Mouse (Mus musculus) cortical plate, adult 2 months (tissue): ENCODE results near the gene Krt28. TPM values are rescaled to one million over a fixed set of nuclear protein-coding genes. Genes with fewer than 3 reads are reported as not detected.

Source experiments
- H3K27ac ChIP-seq: fragments of 200-500 bp; 2 replicates; pipeline ENCODE4 v1.5.1; 2012; ENCODE audit warnings: low read length, control low read depth, inconsistent platforms; ENCODE audit not compliant: insufficient read depth
- H3K4me1 ChIP-seq: fragments of 200-500 bp; 2 replicates; pipeline ENCODE4 v1.6.1; 2011; ENCODE audit warnings: low read length; ENCODE audit not compliant: control insufficient read depth, insufficient read depth
- H3K4me3 ChIP-seq: fragments of 200-500 bp; 2 replicates; pipeline ENCODE4 v1.5.1; 2011; ENCODE audit warnings: mild to moderate bottlenecking, low read length, control low read depth; ENCODE audit not compliant: insufficient read depth
- CTCF ChIP-seq: fragments of 200-500 bp; IDR thresholded peaks from 2 replicates; pipeline ENCODE4 v1.5.1; 2011; ENCODE audit warnings: mild to moderate bottlenecking, control low read depth, low read length; ENCODE audit not compliant: insufficient read depth; ENCODE audit errors: extremely low read depth
- POLR2A ChIP-seq: fragments of 200-500 bp; IDR thresholded peaks from 2 replicates; pipeline ENCODE4 v1.6.1; 2011; ENCODE audit warnings: mild to moderate bottlenecking, low read length, control low read depth; ENCODE audit not compliant: insufficient read depth; ENCODE audit errors: extremely low read depth
- polyA plus RNA-seq: library from polyadenylated mRNA; depleted of rRNA; stranded (reverse); fragments of >200 nt; gene quantifications from 2 replicates; pipeline ENCODE4 v1.2.3, GENCODE M21; 2012; rRNA removed

The Krt28 gene
- polyA plus RNA-seq, 1 experiment = 0.15 TPM

DNA sequence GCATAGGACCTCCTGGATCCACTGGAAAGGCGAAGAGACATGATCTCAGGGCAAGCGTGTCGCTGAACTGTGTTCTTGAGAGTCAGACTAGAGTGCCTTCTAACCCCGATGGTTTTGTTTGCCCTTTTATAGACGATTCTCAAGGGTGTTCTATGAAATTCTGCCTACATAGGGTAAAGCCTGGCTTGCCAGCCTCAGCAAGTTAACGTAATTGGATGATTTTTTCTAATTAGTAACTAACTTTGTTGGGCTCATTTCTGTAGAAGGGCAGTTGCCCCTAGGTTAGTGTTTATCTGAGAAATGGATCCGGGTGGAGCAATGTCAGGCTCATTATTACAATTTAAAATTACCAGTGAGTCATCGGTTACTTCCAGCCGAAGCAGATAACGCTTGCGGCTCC, 51.9 kb downstream of the Krt28 start, which contains the start of gene Krt25:
Gene Krt25, minus strand, starts transcription at position 101 of the 400 bp plus-strand sequence.
- Histone ChIP-seq H3K4me3 (no peak within 1 kb of the TSS), H3K4me1 (no peaks in the 10 kb centered on the region)
- TF ChIP-seq CTCF = no peak
- TF ChIP-seq POLR2A = no peak

DNA sequence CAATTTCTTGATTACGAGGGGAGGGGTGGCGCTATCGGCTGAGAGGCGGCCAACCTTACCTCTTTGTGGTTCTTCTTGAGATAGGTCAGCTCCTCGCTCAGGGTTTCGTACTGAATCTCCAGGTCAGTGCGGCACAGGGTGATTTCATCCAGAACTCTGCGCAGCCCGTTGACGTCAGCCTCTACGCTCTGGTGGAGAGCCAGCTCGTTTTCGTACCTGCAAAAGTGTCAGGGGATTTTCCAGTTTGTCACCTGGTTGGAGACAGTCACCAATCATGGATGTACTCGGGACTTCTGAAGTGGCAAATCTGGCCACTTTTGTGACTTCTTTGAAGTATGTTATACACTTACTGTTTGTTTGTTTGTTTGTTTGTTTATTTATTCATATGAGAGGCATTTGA, 53.6 kb downstream of the Krt28 start:
- H3K4me3 ChIP-seq = no peak overlapping the region
- TF ChIP-seq CTCF (no peak), POLR2A (no peak)
- H3K27ac ChIP-seq = no peak overlapping the region
- H3K4me1 ChIP-seq = no peaks in the 10 kb centered on the region

More for the DNA sequence above, 51.9 kb downstream of the Krt28 start, which contains the start of gene Krt25:
- no peak within 1 kb of the TSS for H3K27ac ChIP-seq

DNA sequence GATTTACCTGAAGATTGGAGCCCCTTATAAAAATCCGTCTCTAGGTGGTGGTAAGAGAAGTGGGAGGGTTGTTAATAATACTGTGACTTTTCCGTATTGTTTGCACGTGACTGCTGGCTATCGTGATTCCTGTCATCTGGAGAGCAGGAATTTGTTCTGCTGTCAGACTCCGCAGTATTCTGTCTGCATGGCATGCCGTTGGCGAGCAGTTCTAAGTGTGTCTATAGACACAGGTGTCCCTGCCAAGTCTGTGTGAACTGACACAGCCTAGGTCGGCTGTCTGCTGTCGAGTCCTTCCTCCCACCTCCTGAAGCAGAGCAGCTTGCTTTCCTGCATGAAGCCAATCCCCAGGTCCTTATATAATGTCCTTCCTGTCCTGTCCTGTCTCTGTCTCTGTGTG, 55.6 kb downstream of the Krt28 start:
- no peak overlapping the region for H3K27ac ChIP-seq
- no peak overlapping the region for H3K4me3 ChIP-seq
- no peak for TF ChIP-seq CTCF
- no peak for TF ChIP-seq POLR2A
- no peaks in the 10 kb centered on the region for H3K4me1 ChIP-seq

DNA sequence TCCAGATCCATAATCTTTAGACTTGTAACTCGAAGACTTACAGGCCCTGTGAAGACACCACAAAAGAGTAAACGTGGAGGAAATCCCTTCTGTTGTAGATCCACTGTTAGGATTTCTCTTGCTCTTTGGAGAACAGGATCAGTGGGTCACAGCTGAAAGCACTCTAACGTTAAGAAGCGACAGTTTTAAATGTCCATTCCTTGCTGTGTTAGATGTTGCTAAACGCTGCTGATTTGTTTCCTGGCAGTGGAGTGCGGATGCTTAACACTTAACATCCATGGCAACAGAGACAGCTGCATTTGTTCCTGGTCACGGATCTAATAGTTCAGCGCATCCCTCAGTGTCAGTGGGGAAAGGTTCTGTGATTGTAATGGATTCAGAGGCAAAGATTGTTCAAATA, 58.2 kb downstream of the Krt28 start:
- no peak overlapping the region for H3K27ac ChIP-seq
- no peak overlapping the region for H3K4me3 ChIP-seq
- TF ChIP-seq POLR2A (no peak), CTCF (no peak)

More for the DNA sequence above, 58.2 kb downstream of the Krt28 start:
- no peaks in the 10 kb centered on the region for H3K4me1 ChIP-seq

Other genes with a start within 250 kb of the Krt28 start
- 0.15 and 0.19 TPM in 2 replicates for gene Ccr7, start 219.8 kb downstream of the Krt28 start, polyA plus RNA-seq
- 60.6 and 69.0 TPM in 2 replicates for gene Smarce1, start 143.9 kb downstream of the Krt28 start, polyA plus RNA-seq
- gene Krt222, start 130.8 kb downstream of the Krt28 start, polyA plus RNA-seq = 25.1 and 27.0 TPM in 2 replicates
- gene Krt24, start 89.6 kb downstream of the Krt28 start, polyA plus RNA-seq = not detected in 2 replicates
- 0.04 TPM in 1 of 2 replicates, not detected in the other for gene Krt25, start 52.0 kb downstream of the Krt28 start, polyA plus RNA-seq
- gene Krt26, start 36.9 kb downstream of the Krt28 start, polyA plus RNA-seq = 0.04 TPM in 1 of 2 replicates, not detected in the other
- gene Krt27, start 23.8 kb downstream of the Krt28 start, polyA plus RNA-seq = not detected in 2 replicates
- gene Krt10, start 14.5 kb upstream of the Krt28 start, polyA plus RNA-seq = 10.5 and 12.9 TPM in 2 replicates
- gene Krt12, start 47.4 kb upstream of the Krt28 start, polyA plus RNA-seq = 16.4 and 16.9 TPM in 2 replicates
- 0.06 and 0.13 TPM in 2 replicates for gene Krt20, start 63.2 kb upstream of the Krt28 start, polyA plus RNA-seq
- gene Krt23, start 118.2 kb upstream of the Krt28 start, polyA plus RNA-seq = not detected in 2 replicates
- not detected in 2 replicates for gene Krt39, start 146.4 kb upstream of the Krt28 start, polyA plus RNA-seq
- gene Krt40, start 168.3 kb upstream of the Krt28 start, polyA plus RNA-seq = not detected in 2 replicates
- not detected in 2 replicates for gene Krtap3-3, start 176.0 kb upstream of the Krt28 start, polyA plus RNA-seq
- gene Krtap3-2, start 181.9 kb upstream of the Krt28 start, polyA plus RNA-seq = not detected in 2 replicates
- gene Gm11939, start 184.6 kb upstream of the Krt28 start, polyA plus RNA-seq = not detected in 2 replicates
- not detected in 2 replicates for gene Krtap3-1, start 191.7 kb upstream of the Krt28 start, polyA plus RNA-seq
- gene Krtap1-5, start 206.1 kb upstream of the Krt28 start, polyA plus RNA-seq = not detected in 2 replicates
- gene Krtap1-4, start 208.8 kb upstream of the Krt28 start, polyA plus RNA-seq = not detected in 2 replicates
- gene Krtap1-3, start 216.4 kb upstream of the Krt28 start, polyA plus RNA-seq = not detected in 2 replicates
- gene Krtap9-3, start 223.2 kb upstream of the Krt28 start, polyA plus RNA-seq = not detected in 2 replicates
- gene Gm11938, start 228.4 kb upstream of the Krt28 start, polyA plus RNA-seq = not detected in 2 replicates
- not detected in 2 replicates for gene Gm11937, start 235.3 kb upstream of the Krt28 start, polyA plus RNA-seq
- gene Krtap2-4, start 239.9 kb upstream of the Krt28 start, polyA plus RNA-seq = not detected in 2 replicates
- not detected in 2 replicates for gene Gm11562, start 245.5 kb upstream of the Krt28 start, polyA plus RNA-seq